Mouse (Mus musculus): Measurements from ENCODE around the gene St3gal4. TPM values are rescaled to one million over a fixed set of nuclear protein-coding genes. Genes with fewer than 3 reads are reported as not detected.
"Not testable (repeated sequence)": the region's sequence is repeated elsewhere in the genome, so short reads cannot be mapped to it uniquely, and the experiment has no call there.

Gene St3gal4
- total RNA-seq (2021) (10 to 100 TPM; 18.6 to 45.7 TPM), polyA plus RNA-seq (2012; rRNA removed) (22.2 and 31.6 TPM in 2 replicates)
- long read RNA-seq, transcript St3gal4-201 (11 exons, 2,095 nt): major isoform, 38 of 56 reads
- long read RNA-seq, partial matches to known transcripts: 2 of 56 reads
- long read RNA-seq, other reads (novel, unspliced or antisense): 16 of 56 reads

DNA sequence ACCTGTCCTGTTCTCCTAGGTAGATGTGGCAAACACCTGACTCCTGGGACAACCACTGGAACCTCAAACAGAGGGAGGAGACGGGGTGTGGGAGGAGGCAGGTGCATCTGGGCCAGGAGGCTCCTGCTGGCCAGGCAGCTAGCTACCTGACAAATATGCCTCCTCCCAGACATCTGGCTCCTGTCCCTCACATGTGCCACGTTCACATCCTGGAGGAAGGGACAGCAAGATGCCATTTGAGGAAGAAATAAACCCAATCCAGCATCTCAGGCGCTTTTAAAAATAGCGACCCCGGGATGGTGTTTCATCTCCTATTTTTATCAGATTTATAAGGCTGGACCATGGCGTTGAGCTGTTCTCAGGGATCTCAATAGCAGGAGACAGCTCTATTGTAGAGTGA, at the start of gene St3gal4:
Gene St3gal4, minus strand, starts transcription at position 101 of the 400 bp plus-strand sequence.
- no peak for DNase-seq

- DNase-seq: no peak
Measured at GRCm38 (mm10) chr9:35166798-35167635, 47.9 kb upstream of the St3gal4 start.

DNA sequence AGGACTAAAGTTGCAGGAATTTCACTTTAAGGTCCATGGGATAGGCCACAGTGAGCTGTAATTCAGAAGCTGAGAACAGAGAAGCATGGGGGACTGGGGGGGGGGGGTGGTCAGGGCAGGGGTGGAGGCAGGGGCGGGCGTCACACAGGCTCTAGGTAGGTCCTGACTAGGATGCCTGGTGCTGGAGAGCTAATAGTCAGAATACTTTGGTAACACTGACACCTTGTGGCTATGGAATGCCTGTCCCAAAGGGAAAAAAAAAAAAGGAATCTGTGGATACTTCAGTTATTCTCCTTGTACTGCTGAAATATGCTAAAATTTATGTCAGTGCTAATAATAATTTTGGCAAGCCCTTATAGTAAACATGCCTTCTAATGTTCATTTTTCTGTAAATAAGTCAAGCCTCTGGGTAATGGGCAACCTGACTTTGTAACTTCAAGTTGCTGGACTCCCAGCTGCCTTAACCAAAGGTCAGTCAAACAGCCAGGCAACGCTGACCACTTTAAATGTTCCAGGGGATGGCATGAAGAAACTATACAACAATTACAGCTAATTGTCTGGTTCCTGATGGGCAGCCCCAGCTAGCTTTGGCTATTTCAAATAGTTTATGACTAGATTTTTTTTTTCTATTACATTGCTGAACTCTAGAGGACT, 47.2 kb upstream of the St3gal4 start:
- DNase-seq: no peak

GRCm38 (mm10) chr9:35164142-35164874, 45.2 kb upstream of the St3gal4 start:
- DNase-seq: no peak

- peak; percentile 67 for DNase-seq
Measured at GRCm38 (mm10) chr9:35163011-35163690, 44.1 kb upstream of the St3gal4 start.

DNA sequence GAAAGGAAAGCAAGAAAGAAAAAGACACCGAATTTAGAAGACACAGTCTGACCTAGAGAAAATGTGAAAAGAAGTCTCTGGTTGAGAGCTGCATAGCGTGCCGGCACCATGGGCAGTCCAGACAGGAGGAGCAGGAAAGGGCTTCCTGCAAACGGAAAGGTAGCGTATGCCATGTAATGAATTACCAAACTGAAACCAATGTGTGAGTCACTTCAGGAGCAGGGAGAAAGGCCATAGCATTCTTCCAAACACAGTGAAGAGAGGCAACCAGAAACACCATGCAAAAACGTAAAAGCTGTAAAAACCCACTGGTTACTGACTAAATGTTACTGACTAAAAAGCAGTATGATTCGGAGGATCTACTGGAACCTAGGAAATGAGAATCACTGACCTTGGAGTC, 42.7 kb upstream of the St3gal4 start:
- DNase-seq: peak; percentile 38

GRCm38 (mm10) chr9:35160662-35161061, 41.6 kb upstream of the St3gal4 start:
- DNase-seq: no peak

DNA sequence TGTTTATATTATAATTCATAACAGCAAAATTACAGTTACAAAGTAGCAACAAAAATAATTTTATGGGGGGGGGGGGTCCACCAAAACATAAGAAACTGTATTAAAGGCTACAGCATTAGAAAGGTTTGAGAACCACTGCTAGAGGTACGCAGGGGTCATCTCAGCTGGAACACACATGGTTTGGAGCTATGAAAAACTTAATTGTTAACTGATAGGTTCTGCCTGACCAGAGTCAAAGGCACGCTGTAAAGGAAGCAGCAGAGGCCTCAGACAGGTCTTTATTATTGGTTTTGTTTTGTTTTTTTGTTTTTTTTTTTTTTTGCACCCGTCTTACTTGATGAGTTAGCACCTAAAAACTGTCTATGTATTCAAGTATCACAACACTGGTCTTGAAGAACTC, 39.4 kb upstream of the St3gal4 start:
- DNase-seq: no peak

DNA sequence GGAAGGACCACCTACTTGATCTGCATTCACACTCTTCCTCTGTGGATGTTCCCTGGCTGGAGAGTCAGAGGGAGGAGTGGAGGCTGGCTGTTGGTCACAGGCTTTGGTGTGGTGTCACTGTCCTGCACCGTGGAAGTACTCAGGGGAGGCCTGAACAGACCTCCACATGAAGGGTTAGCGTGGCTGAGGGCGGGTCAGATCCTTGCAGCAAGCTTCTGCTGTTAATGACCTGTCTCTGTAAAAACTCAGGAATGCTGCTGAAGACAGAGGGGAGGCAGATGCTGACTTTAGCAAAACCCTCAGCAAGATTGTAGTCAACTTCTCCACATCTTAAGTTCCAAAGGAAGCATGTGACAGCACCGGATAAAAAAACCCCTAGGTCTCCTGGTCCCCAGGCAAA, 37.8 kb upstream of the St3gal4 start:
- DNase-seq: no peak

DNA sequence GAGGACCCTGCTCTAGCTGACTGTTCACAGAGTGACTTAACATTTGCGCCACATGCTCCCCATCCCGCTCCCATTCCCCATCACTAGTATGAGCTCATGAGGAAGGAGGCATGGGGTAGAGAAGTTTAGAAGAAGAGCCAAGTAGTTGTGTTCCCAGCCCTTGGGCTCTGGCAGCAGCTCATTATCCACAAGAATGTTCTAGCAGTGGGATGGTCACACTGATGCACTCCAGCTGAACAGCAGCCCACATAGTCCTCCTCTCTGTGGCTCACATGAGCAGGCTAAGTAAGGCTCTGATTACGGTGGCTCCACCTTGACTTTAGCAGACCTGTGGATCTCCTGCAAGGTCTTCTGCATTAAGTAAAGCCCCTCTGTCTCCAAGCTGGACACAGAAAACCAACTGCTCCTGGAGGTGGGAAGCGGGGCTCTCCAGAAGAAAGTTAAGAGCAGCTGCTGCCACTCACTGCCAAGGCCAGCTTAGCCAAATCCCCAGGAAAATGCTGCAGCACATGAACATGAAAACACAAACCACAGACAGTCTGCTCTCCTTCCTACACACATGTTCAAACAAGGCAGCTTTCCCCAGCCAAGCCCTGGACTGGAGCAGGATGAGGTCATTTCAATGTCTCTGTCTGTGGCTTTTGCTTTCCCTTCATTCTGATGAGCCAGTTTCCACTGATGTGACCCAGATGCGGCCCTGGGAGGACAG, 37.1 kb upstream of the St3gal4 start:
- no peak for DNase-seq

- DNase-seq: no peak
Measured at GRCm38 (mm10) chr9:35152923-35153322, 33.9 kb upstream of the St3gal4 start.

DNA sequence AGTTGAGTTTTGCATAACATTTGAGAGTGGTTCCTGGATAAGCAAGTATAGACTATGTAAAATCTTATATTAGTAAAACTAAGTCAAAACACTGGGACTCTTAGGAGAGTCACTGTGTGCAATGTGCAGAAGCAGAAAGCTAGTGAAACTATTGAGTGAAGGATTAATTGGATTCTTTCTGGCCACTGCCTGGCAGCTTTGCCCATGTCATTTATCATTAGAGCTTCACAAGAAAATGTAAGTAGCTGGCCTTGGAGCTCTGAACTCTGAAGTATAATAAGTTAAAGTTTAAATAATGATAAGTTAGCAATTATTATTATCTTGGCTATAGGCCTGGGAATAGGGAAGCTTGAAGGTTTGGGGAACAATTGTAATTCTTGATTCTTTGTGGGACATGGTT, 29.8 kb upstream of the St3gal4 start:
- DNase-seq: not testable (repeated sequence)

GRCm38 (mm10) chr9:35147261-35147660, 28.2 kb upstream of the St3gal4 start:
- DNase-seq: not testable (repeated sequence)

- DNase-seq: no peak
Measured at GRCm38 (mm10) chr9:35145829-35146228, 26.8 kb upstream of the St3gal4 start.

- no peak for DNase-seq
Measured at GRCm38 (mm10) chr9:35145118-35145517, 26.1 kb upstream of the St3gal4 start.

GRCm38 (mm10) chr9:35142221-35142620, 23.2 kb upstream of the St3gal4 start:
- DNase-seq: no peak

GRCm38 (mm10) chr9:35139231-35139744, 20.2 kb upstream of the St3gal4 start:
- no peak for DNase-seq

- no peak for DNase-seq
Measured at GRCm38 (mm10) chr9:35138029-35138428, 19.0 kb upstream of the St3gal4 start.

- DNase-seq: peak; percentile 65
Measured at GRCm38 (mm10) chr9:35135575-35135974, 16.5 kb upstream of the St3gal4 start.

DNA sequence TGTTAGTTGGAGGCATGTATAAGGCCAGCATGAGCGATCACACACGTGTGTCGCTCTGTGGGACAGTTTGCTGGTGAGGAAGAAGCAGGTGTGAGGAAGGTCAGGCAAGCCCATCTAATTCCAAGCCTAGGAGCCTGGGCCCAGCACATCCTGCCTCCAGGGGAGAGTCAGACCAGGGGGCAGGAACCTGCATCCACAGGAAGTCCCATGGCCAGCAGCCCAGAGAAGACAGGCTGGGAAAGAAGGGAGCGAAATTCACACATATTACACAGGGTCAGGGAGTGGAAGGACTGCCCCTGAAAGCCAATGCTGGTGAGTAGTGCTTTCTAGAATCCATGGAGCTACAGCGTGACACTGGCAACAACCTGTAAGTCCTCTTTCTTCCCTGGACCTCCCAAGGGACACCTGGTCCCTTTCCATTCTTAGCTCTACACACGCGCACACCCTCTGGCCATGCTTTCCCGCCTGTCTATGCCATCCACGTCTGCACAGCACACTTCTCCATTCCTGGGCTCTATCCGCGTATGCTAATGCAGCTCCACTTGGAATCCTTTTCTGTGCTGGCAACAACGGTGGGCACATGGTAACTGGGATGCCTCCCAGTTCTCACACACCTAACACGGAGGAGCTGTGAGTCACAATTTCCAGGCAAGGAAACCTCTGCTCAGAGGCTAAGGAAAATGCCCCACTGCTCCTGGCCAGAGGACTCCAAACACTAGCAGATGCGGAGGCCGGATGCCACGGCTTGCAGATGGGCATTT, 12.7 kb upstream of the St3gal4 start:
- peak; percentile 40 for DNase-seq

Data from adrenal gland, adult 2 months (tissue).